Mouse (Mus musculus): ENCODE data around the gene Mndal. TPM values are rescaled to one million over a fixed set of nuclear protein-coding genes. Genes with fewer than 3 reads are reported as not detected.
"Not testable (repeated sequence)": the region's sequence is repeated elsewhere in the genome, so short reads cannot be mapped to it uniquely, and the experiment has no call there.

Gene Mndal
- total RNA-seq, 4 experiments from 2014 or later = 3.5 to 9.9 (median 7.0) TPM

- DNase-seq (ENCODE audit: low spot score in 2 of 2) = not testable (repeated sequence)
These were observed 52.5 kb downstream of the Mndal start for GRCm38 (mm10) chr1:173889741-173890140.

- not testable (repeated sequence) for DNase-seq (ENCODE audit: low spot score in 2 of 2)
These were observed 55.1 kb downstream of the Mndal start for GRCm38 (mm10) chr1:173887026-173887787.

- DNase-seq (ENCODE audit: low spot score in 2 of 2) = peak; percentile 56 to 71
These were observed 62.2 kb downstream of the Mndal start for GRCm38 (mm10) chr1:173880004-173880666.

- DNase-seq (ENCODE audit: low spot score in 2 of 2) = not testable (repeated sequence)
These were observed 62.9 kb downstream of the Mndal start for GRCm38 (mm10) chr1:173879225-173879987.

- DNase-seq (ENCODE audit: low spot score in 2 of 2) = not testable (repeated sequence)
These were observed 64.0 kb downstream of the Mndal start for GRCm38 (mm10) chr1:173878264-173878663.

GRCm38 (mm10) chr1:173877125-173877524, 65.2 kb downstream of the Mndal start:
- not testable (repeated sequence) for DNase-seq (ENCODE audit: low spot score in 2 of 2)

- not testable (repeated sequence) for DNase-seq (ENCODE audit: low spot score in 2 of 2)
These were observed 73.7 kb downstream of the Mndal start for GRCm38 (mm10) chr1:173868586-173868985.

- DNase-seq (ENCODE audit: low spot score in 2 of 2) = no peak
These were observed 75.8 kb downstream of the Mndal start for GRCm38 (mm10) chr1:173866504-173866903.

GRCm38 (mm10) chr1:173853711-173854110, 88.6 kb downstream of the Mndal start:
- DNase-seq (ENCODE audit: low spot score in 2 of 2) = peak in 1 of 2 experiments; percentile 23

- DNase-seq (ENCODE audit: low spot score in 2 of 2) = not testable (repeated sequence)
These were observed 89.4 kb downstream of the Mndal start for GRCm38 (mm10) chr1:173852853-173853252.

GRCm38 (mm10) chr1:173846193-173846592, 96.1 kb downstream of the Mndal start:
- not testable (repeated sequence) for DNase-seq (ENCODE audit: low spot score in 2 of 2)

GRCm38 (mm10) chr1:173844754-173845153, 97.5 kb downstream of the Mndal start:
- no peak for DNase-seq (ENCODE audit: low spot score in 2 of 2)

GRCm38 (mm10) chr1:173821481-173821803, 120.8 kb downstream of the Mndal start:
- DNase-seq (ENCODE audit: low spot score in 2 of 2) = not testable (repeated sequence)

GRCm38 (mm10) chr1:173820794-173821480, 121.4 kb downstream of the Mndal start:
- DNase-seq (ENCODE audit: low spot score in 2 of 2) = not testable (repeated sequence)

GRCm38 (mm10) chr1:173809294-173809693, 133.0 kb downstream of the Mndal start:
- DNase-seq (ENCODE audit: low spot score in 2 of 2) = not testable (repeated sequence)

GRCm38 (mm10) chr1:173802689-173803281, 139.5 kb downstream of the Mndal start:
- peak; percentile 28 to 32 for DNase-seq (ENCODE audit: low spot score in 2 of 2)

GRCm38 (mm10) chr1:173802207-173802606, 140.1 kb downstream of the Mndal start:
- not testable (repeated sequence) for DNase-seq (ENCODE audit: low spot score in 2 of 2)

- DNase-seq (ENCODE audit: low spot score in 2 of 2) = not testable (repeated sequence)
These were observed 140.5 kb downstream of the Mndal start for GRCm38 (mm10) chr1:173801791-173802190.
